Mouse (Mus musculus): Measurements from ENCODE around the gene Lsm4. TPM values are rescaled to one million over a fixed set of nuclear protein-coding genes. Genes with fewer than 3 reads are reported as not detected.

Gene Lsm4
- total and polyA plus RNA-seq, 3 experiments = 152 to 2,024 (median 514) TPM

DNA sequence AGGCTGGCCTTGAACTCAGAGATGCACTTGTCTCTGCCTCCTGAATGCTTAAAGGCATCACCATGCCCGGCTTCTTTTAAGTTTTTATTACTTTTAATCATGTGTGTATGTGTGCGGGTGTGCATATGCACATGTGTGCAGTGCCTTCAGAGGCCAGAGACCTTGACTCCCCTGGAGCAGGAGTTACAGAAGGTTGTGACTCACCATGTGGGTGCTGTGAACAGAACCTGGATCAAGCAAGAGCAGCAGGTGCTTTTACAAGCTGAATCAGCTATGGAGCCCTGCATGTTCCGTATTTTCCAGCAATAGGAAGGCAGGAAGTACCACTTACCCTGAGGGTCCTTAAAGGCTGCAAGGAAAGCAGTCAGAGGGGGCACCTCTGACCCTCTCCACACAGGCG is 18.2 kb downstream of the Lsm4 start:
- Histone ChIP-seq H3K27me3 (ENCODE audit: control insufficient read depth in 1 of 2, insufficient read depth in 2 of 2, low read length in 2 of 2) (peaks cover 0 to 4% of the 10 kb centered on the region in 2 experiments; a peak in 2 of 4 replicates), H3K9ac (ENCODE audit: control insufficient read depth, low read depth, low read length, poor library complexity, severe bottlenecking) (no peak overlapping the region), H3K27ac (ENCODE audit: control insufficient read depth, low read depth, low read length) (no peak overlapping the region), H3K79me2 (ENCODE audit: control insufficient read depth, insufficient read depth, low read length, poor library complexity) (no peaks in the 10 kb centered on the region), H3K4me1 (ENCODE audit: control insufficient read depth in 1 of 2, insufficient read depth in 2 of 2, low read length in 2 of 2) (peaks cover 7 to 17% of the 10 kb centered on the region in 2 experiments), H3K9me3 (replicated peaks; ENCODE audit: insufficient read depth, low read length) (no peaks in the 10 kb centered on the region), H3K4me3 (ENCODE audit: control insufficient read depth in 1 of 2, insufficient read depth in 1 of 2, low read depth in 2 of 2, low read length in 2 of 2) (no peak overlapping the region), H3K36me3 (ENCODE audit: control insufficient read depth in 1 of 2, insufficient read depth in 2 of 2, low read length in 2 of 2) (peaks cover 0 to 4% of the 10 kb centered on the region in 2 experiments; a peak in 2 of 4 replicates)
- TF ChIP-seq GATA1 (IDR thresholded peaks at IDR 0.05; ENCODE audit: low read depth, low read length) (no peak), SMC3 (IDR thresholded peaks at IDR 0.05; ENCODE audit: low read depth, low read length) (no peak), CHD2 (IDR thresholded peaks at IDR 0.05; ENCODE audit: low read length) (no peak), ZNF384 (IDR thresholded peaks at IDR 0.05; ENCODE audit: low read depth, low read length) (no peak), RCOR1 (IDR thresholded peaks at IDR 0.05; ENCODE audit: low read depth, low read length) (no peak), CTCF (IDR thresholded peaks at IDR 0.05 in 2 of 3, conservative IDR thresholded peaks at IDR 0.05 in 1 of 3; ENCODE audit: control insufficient read depth in 1 of 3, insufficient read depth in 1 of 3, low read depth in 2 of 3, low read length in 3 of 3, poor library complexity in 1 of 3, severe bottlenecking in 1 of 3) (no peak)
- DNase-seq (ENCODE audit: low read depth, low spot score) = no peak

DNA sequence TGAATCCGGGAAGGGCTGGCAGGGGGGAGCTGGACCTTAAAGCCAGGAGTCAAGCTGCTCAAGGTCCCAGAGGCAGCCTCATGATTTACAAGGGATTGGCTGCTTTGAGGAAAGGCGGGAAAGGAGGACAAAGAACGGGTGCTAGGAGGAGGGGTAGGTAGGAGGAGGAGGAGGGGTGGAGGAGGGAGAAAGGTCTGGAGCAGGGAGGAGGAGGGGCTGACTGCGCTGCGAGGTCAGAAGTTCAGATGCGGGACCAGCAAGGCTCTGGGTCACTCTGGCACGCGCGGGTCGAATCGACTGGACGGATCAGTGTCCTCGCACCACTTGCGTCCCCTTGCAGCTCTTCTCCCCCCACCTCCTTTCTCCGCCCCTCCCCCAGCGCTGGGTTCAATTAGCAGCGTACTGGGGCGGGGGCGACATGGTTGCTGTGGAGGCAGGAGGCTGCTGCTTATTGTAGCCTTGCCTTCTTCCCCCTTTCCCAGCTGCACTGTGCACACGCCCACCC is 18.7 kb downstream of the Lsm4 start:
- no peak for DNase-seq (ENCODE audit: low read depth, low spot score)
- TF ChIP-seq RCOR1 (IDR thresholded peaks at IDR 0.05; ENCODE audit: low read depth, low read length) = no peak
- no peak for TF ChIP-seq UBTF (IDR thresholded peaks at IDR 0.05; ENCODE audit: borderline replicate concordance, insufficient read depth, low read depth, low read length)
- TF ChIP-seq CTCF (IDR thresholded peaks at IDR 0.05 in 2 of 3, conservative IDR thresholded peaks at IDR 0.05 in 1 of 3; ENCODE audit: control insufficient read depth in 1 of 3, insufficient read depth in 1 of 3, low read depth in 2 of 3, low read length in 3 of 3, poor library complexity in 1 of 3, severe bottlenecking in 1 of 3) = no peak
- TF ChIP-seq GABPA (IDR thresholded peaks at IDR 0.05; ENCODE audit: low read depth, low read length) = no peak
- TF ChIP-seq SMC3 (IDR thresholded peaks at IDR 0.05; ENCODE audit: low read depth, low read length) = no peak
- no peak for TF ChIP-seq GATA1 (IDR thresholded peaks at IDR 0.05; ENCODE audit: low read depth, low read length)
- TF ChIP-seq JUND (IDR thresholded peaks at IDR 0.05; ENCODE audit: low read depth, low read length) = no peak
- no peak for TF ChIP-seq MAFK (IDR thresholded peaks at IDR 0.05; ENCODE audit: borderline replicate concordance, low read depth, low read length)
- TF ChIP-seq BHLHE40 (IDR thresholded peaks at IDR 0.05; ENCODE audit: borderline replicate concordance, low read depth, low read length) = no peak
- TF ChIP-seq POLR2A (IDR thresholded peaks at IDR 0.05; ENCODE audit: control insufficient read depth in 1 of 2, insufficient read depth in 1 of 2, low read depth in 1 of 2, low read length in 2 of 2, poor library complexity in 1 of 2) = no peak
- no peak for TF ChIP-seq ZKSCAN1 (IDR thresholded peaks at IDR 0.05; ENCODE audit: low read depth, low read length)
- no peak for TF ChIP-seq TAL1 (IDR thresholded peaks at IDR 0.05; ENCODE audit: low read length)
- TF ChIP-seq MYC (IDR thresholded peaks at IDR 0.05; ENCODE audit: low read depth, low read length) = no peak
- no peak for TF ChIP-seq RAD21 (IDR thresholded peaks at IDR 0.05; ENCODE audit: low read depth, low read length)
- TF ChIP-seq TCF12 (IDR thresholded peaks at IDR 0.05; ENCODE audit: low read depth, low read length) = no peak
- no peak for TF ChIP-seq SIN3A (IDR thresholded peaks at IDR 0.05; ENCODE audit: low read length)
- TF ChIP-seq MAX (IDR thresholded peaks at IDR 0.05; ENCODE audit: low read length) = no peak
- no peak for TF ChIP-seq TBP (IDR thresholded peaks at IDR 0.05; ENCODE audit: low read depth, low read length)
- TF ChIP-seq EP300 (IDR thresholded peaks at IDR 0.05; ENCODE audit: low read depth in 1 of 2, low read length in 2 of 2) = no peak
- Histone ChIP-seq H3K36me3 (ENCODE audit: control insufficient read depth in 1 of 2, insufficient read depth in 2 of 2, low read length in 2 of 2) (peaks cover 0 to 4% of the 10 kb centered on the region in 2 experiments; a peak in 2 of 4 replicates), H3K4me1 (ENCODE audit: control insufficient read depth in 1 of 2, insufficient read depth in 2 of 2, low read length in 2 of 2) (peaks cover 8 to 18% of the 10 kb centered on the region in 2 experiments), H3K9me3 (replicated peaks; ENCODE audit: insufficient read depth, low read length) (no peaks in the 10 kb centered on the region), H3K27ac (ENCODE audit: control insufficient read depth, low read depth, low read length) (no peak overlapping the region), H3K4me3 (ENCODE audit: control insufficient read depth in 1 of 2, insufficient read depth in 1 of 2, low read depth in 2 of 2, low read length in 2 of 2) (no peak overlapping the region), H3K27me3 (ENCODE audit: control insufficient read depth in 1 of 2, insufficient read depth in 2 of 2, low read length in 2 of 2) (peaks cover 0 to 3% of the 10 kb centered on the region in 2 experiments; a peak in 1 of 4 replicates), H3K9ac (ENCODE audit: control insufficient read depth, low read depth, low read length, poor library complexity, severe bottlenecking) (no peak overlapping the region), H3K79me2 (ENCODE audit: control insufficient read depth, insufficient read depth, low read length, poor library complexity) (no peaks in the 10 kb centered on the region)

All from MEL (cell line).